In the genomic region with DNA sequence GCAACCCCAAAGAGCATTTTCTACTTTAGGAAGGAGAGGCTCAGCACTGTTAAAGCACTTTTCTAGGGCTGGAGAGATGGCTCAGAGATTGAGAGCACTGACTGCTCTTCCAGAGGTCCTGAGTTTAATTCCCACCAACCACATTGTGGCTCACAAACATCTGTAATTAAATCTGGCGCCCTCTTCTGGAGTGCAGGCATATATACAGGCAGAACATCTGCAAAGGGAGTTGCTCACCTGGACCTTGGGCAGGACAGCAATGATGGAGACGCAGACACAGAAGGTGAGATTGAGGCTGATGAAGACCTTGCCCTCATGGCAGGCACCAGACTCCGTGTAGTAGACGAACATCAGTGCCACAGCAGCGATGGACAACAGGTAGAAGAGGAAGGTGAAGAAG, we compare ENCODE assay signal across 1 mouse cellular context.
TF ChIP-seq lines count a peak whose summit lies in the region.

No protein-coding gene starts in this region.

TF ChIP-seq in MEL, 35 proteins besides CTCF, POLR2A, EP300 and RAD21:
- TF ChIP-seq SMC3 (IDR thresholded peaks at IDR 0.05; ENCODE audit: low read depth, low read length) = peak; percentile 63
- no peak for TF ChIP-seq MXI1 (IDR thresholded peaks at IDR 0.05; ENCODE audit: low read depth, low read length)
